Mouse (Mus musculus) thymus, adult 2 months (tissue): ENCODE results near the gene Cd3g.
A peak's percentile ranks its signal among the peaks of the same experiment; 100 is the strongest.

Experiments used
- CTCF ChIP-seq: fragments of 200-500 bp; IDR thresholded peaks from 2 replicates; pipeline ENCODE4 v1.5.1; 2012; ENCODE audit warnings: mild to moderate bottlenecking, control low read depth, low read length, moderate library complexity, borderline replicate concordance; ENCODE audit not compliant: control insufficient read depth, poor library complexity, insufficient read depth; ENCODE audit errors: extremely low read depth
- POLR2A ChIP-seq: fragments of 200-500 bp; IDR thresholded peaks from 2 replicates; pipeline ENCODE4 v1.6.1; 2012; ENCODE audit warnings: mild to moderate bottlenecking, low read length, control low read depth, moderate library complexity; ENCODE audit not compliant: control insufficient read depth, poor library complexity, insufficient read depth; ENCODE audit errors: extremely low read depth

DNA sequence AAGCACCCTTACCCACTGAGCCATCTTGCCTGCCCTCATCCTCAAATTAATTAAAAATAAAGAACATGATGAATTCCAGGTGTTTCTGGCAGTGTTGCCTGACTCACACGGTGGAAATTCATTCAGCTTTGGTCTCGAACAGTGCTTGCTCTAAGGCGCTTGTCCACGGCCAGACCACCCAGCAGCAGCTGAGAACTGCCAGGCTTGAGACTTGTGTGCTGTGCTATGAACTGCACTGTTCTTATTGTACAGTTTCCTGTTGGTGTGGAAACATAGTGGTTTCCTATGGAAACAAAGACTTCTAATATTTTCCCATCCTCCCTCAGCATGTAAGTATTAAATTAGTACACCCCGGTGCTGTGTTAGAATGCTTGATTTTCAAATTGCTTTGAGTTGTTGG is 6.7 kb upstream of the Cd3g start:
- TF ChIP-seq CTCF (no peak), POLR2A (peak; percentile 41; the same call in 1 of the 2 replicates)
